Mouse (Mus musculus) ES-Bruce4 (cell line): ENCODE data around the gene Maz. TPM values are rescaled to one million over a fixed set of nuclear protein-coding genes. Genes with fewer than 3 reads are reported as not detected.

ENCODE experiments used
- H3K27ac ChIP-seq: 2 replicates; pipeline ENCODE4 v1.5.1; 2012; ENCODE audit warnings: low read length, inconsistent platforms; ENCODE audit not compliant: insufficient read depth
- H3K27me3 ChIP-seq: 2 replicates; pipeline ENCODE4 v1.6.1; 2012; ENCODE audit warnings: mild to moderate bottlenecking, low read length, inconsistent platforms; ENCODE audit not compliant: control insufficient read depth, poor library complexity, insufficient read depth, severe bottlenecking
- H3K36me3 ChIP-seq: 2 replicates; pipeline ENCODE4 v1.6.1; 2012; ENCODE audit warnings: inconsistent platforms, mild to moderate bottlenecking, low read length, moderate library complexity; ENCODE audit not compliant: control insufficient read depth, poor library complexity, insufficient read depth, severe bottlenecking
- H3K4me1 ChIP-seq: one replicate; pipeline ENCODE4 v1.8.1; 2011; ENCODE audit warnings: low read length; ENCODE audit not compliant: control insufficient read depth, insufficient read depth
- H3K4me3 ChIP-seq: 2 replicates; pipeline ENCODE4 v1.5.1; 2011; ENCODE audit warnings: low read depth, mild to moderate bottlenecking, low read length
- H3K9ac ChIP-seq: 2 replicates; pipeline ENCODE4 v1.6.1; 2012; ENCODE audit warnings: low read depth, mild to moderate bottlenecking, inconsistent platforms; ENCODE audit not compliant: poor library complexity, severe bottlenecking
- H3K9me3 ChIP-seq: replicated peaks from 2 replicates; pipeline ENCODE4 v1.6.1; 2012; ENCODE audit warnings: mild to moderate bottlenecking, low read length, inconsistent platforms; ENCODE audit not compliant: control insufficient read depth, poor library complexity, insufficient read depth, severe bottlenecking
- CTCF ChIP-seq: IDR thresholded peaks from one replicate; pipeline ENCODE4 v1.8.1; 2011; ENCODE audit warnings: low read depth, low read length
- EP300 ChIP-seq: IDR thresholded peaks from 2 replicates; pipeline ENCODE4 v1.6.1; 2011; ENCODE audit warnings: low read depth, low read length; ENCODE audit not compliant: insufficient read depth
- POLR2A ChIP-seq: IDR thresholded peaks from one replicate; pipeline ENCODE4 v1.8.1; 2011; ENCODE audit warnings: low read length; ENCODE audit not compliant: insufficient read depth
- polyA plus RNA-seq: library from polyadenylated mRNA; stranded (reverse); fragments of >200 nt; gene quantifications from 2 replicates; pipeline ENCODE4 v1.2.4, GENCODE M21; 2011; ENCODE audit warnings: low read depth; ENCODE audit not compliant: missing spikeins, insufficient read depth, insufficient read length

Maz gene
- polyA plus RNA-seq, 1 experiment, result 117 TPM

DNA sequence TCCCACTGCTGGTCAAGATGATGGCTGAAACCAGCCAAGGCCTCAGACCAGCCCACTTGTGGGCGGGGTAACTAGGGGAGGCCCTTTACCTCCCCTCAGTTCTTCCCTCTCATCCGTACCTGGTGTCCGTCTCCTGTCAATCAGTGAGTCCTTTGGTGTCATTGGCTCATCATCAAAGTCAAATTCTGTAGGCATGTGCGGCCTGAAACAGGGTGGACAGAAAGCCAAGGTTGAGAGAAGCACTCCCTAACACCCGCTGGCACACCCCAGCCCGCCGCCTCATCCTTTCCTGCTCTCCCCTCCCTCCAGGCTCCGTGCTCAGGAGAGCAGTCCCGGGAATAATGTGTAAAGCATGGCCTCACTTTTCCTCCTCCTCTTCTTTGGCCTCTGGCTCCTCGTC lies 10.8 kb downstream of the Maz start:
- peaks cover 9% of the 10 kb centered on the region for H3K36me3 ChIP-seq
- TF ChIP-seq POLR2A, result peak; percentile 40
- no peak for TF ChIP-seq CTCF
- peak overlapping the region; percentile 89 for H3K4me3 ChIP-seq
- peak overlapping the region; percentile 71 for H3K9ac ChIP-seq
- no peaks in the 10 kb centered on the region for H3K9me3 ChIP-seq
- peak overlapping the region; percentile 36 for H3K27ac ChIP-seq
- H3K4me1 ChIP-seq, result peaks cover 5% of the 10 kb centered on the region
- H3K27me3 ChIP-seq, result no peaks in the 10 kb centered on the region

DNA sequence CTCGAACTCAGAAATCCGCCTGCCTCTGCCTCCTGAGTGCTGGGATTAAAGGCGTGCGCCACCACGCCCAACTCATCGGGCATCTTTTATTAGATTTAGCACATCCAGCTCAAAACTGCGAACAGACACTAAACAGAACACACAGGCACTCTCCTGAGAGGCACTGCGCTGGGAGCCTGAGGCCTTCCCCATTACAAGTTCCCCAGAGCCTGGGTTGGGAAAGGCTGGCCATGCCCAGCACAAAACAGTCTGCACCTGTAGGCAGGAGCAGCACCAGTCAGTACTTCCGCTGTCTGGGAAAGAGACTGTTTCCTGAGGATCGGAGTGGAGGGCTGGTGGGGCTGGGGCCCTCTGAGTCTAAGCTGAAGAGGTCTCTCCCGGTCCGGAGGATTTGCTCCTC lies 11.8 kb downstream of the Maz start:
- Histone ChIP-seq H3K9ac (peak overlapping the region; percentile 35), H3K4me1 (peaks cover 5% of the 10 kb centered on the region), H3K9me3 (no peaks in the 10 kb centered on the region), H3K27me3 (no peaks in the 10 kb centered on the region), H3K27ac (peak overlapping the region; percentile 61), H3K36me3 (peaks cover 9% of the 10 kb centered on the region), H3K4me3 (no peak overlapping the region)
- TF ChIP-seq POLR2A (no peak), CTCF (no peak), EP300 (no peak)

DNA sequence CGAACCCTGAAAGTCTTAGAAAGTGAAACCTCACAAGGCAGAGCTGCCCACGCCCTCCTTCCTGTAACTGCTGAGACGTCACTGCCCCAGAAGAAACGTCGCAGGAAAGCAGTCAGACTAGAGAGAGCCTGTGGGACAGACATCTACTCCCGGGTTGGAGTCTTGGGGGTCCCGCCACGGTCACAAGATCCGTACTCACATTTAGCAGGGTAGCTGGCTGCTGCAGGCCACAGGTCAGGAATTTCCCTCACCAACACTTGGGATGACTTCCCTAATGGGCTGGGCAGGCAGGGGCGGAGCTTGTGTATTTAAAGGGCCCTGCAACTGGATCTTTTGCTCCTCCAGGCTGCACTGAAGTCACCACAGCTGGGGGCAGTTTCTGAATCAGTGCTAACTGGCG lies 12.5 kb downstream of the Maz start, which contains the start of gene Mvp:
TSS of gene Mvp (minus strand) at position 302 of the 400 bp plus-strand sequence.
- H3K36me3 ChIP-seq, result peaks cover 9% of the 10 kb centered on the region
- peak within 1 kb of the TSS; percentile 35 for H3K9ac ChIP-seq
- H3K27ac ChIP-seq, result peak within 1 kb of the TSS; percentile 61

DNA sequence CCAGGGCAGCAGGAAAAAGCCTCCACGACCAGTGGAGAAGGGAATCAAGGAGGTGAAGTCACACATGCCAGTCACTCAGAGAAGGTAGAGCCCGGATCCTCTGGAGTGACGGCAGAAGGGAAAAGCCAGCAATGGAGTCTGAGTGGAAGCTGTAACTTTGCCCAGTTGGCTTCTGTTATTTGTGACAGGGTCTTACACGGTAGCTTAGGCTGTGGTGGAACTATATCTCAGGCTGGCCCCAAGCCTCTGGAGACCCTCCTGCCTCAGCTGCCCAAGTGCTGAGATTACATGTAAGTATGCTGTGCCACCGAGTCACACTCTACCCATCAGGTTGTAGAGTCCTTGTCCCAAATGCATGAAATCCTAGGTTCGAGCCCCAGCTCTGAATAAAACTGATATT lies 13.5 kb downstream of the Maz start:
- no peak overlapping the region for H3K27ac ChIP-seq
- H3K9me3 ChIP-seq, result no peaks in the 10 kb centered on the region
- TF ChIP-seq CTCF, result no peak
- TF ChIP-seq EP300, result no peak
- no peak for TF ChIP-seq POLR2A
- peaks cover 9% of the 10 kb centered on the region for H3K36me3 ChIP-seq
- peaks cover 5% of the 10 kb centered on the region for H3K4me1 ChIP-seq
- H3K9ac ChIP-seq, result no peak overlapping the region
- H3K4me3 ChIP-seq, result no peak overlapping the region
- no peaks in the 10 kb centered on the region for H3K27me3 ChIP-seq

More for the DNA sequence above, 12.5 kb downstream of the Maz start, which contains the start of gene Mvp:
- no peak for TF ChIP-seq POLR2A
- TF ChIP-seq EP300, result no peak
- TF ChIP-seq CTCF, result no peak
- Histone ChIP-seq H3K4me1 (peaks cover 5% of the 10 kb centered on the region), H3K9me3 (no peaks in the 10 kb centered on the region), H3K4me3 (peak within 1 kb of the TSS; percentile 70), H3K27me3 (no peaks in the 10 kb centered on the region)

DNA sequence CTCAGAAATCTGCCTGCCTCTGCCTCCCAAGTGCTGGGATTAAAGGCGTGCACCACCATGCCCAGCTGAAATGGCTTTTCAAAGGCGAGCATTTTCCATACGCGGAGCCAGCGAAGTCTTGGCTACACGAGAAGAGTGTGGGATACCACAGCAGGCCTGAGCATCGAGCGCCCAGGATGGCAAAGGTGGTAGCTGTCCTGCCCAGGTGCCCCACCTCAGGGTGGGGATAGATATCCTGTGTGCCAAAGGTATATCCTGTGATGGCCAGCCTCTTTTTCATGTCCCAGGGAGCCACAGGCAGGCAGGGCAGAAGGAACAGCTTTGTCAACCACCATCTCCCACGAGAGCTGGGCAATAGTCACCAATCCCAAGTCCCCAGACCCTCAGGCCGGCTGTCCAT lies 14.0 kb downstream of the Maz start:
- no peak for TF ChIP-seq CTCF
- no peak for TF ChIP-seq EP300
- no peak for TF ChIP-seq POLR2A
- Histone ChIP-seq H3K9me3 (no peaks in the 10 kb centered on the region), H3K4me3 (no peak overlapping the region), H3K27ac (no peak overlapping the region), H3K4me1 (peaks cover 5% of the 10 kb centered on the region), H3K9ac (no peak overlapping the region), H3K27me3 (no peaks in the 10 kb centered on the region), H3K36me3 (peaks cover 9% of the 10 kb centered on the region)

DNA sequence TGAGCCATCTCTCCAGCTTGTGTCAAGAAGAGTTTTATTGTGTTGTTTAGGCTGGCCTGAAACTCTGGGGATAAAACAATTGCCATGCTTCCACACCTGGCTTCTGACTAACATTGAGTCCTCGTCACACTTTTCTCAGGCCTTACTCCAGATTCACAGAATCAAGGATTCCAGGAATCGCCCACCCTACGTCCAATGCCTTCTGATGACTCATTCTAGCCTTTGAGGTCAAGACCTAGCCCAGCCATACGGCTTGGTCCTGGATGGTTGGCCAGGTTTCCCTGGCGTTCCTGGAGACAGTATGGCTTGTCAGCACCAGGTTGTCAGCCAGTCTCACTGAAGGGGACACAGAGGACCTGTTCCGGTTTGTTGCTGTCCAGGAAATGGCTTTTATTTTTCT lies 14.5 kb downstream of the Maz start:
- Histone ChIP-seq H3K4me3 (no peak overlapping the region), H3K36me3 (peaks cover 9% of the 10 kb centered on the region), H3K27ac (0 out of 2 replicates have a peak overlapping the region, but pooled peaks have one; percentile 7), H3K4me1 (peaks cover 7% of the 10 kb centered on the region), H3K9me3 (no peaks in the 10 kb centered on the region), H3K9ac (no peak overlapping the region), H3K27me3 (no peaks in the 10 kb centered on the region)
- TF ChIP-seq CTCF (no peak), POLR2A (no peak), EP300 (no peak)
